Mouse (Mus musculus): ENCODE measurements at regions not wholly inside any gene's neighbourhood (a gene's known extent, or its start where the extent isn't known, plus 50 kb on each side); places are given as distances from the start of the nearest gene placed in this dataset.

DNA sequence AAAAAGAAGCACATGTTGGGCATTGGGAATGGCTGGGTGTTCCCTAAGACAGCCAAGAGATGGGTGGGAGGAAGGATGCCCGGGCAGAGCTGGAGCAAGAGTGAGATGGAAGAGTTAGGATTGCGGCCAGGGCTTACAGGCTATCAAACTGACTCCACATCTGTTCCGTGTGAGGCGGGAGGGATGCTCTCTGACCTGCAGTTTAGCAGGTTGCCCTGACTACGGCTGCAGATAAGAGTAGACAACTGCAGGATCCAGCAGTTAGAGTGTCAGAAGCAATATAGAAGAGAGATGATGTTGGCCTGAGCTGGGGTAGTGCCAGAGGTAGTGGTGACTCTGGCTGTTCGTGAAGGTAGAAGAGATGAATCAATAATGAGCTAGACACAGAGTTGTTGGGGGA is 61.6 kb upstream of the Syt6 start:
- CTCF ChIA-PET = no interaction called here

DNA sequence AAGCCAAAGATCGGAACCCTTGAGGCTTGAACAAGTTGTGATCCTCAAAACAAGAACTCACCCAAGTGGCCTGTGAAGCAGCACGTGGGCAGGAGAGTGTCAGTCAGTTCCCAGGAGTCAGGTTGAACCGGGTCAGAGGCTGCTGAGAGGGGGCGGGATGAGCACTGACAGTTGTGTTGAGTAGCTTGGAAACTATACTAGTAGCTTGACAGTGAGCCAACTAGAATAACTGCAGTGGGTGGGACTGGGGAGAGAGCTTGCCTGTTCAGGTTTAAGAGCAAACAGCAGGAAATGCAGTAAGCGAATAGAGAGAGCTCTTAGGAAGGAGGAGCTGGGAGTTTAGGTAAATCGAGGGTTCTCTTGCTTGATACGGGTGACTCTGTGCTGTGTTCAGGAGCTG is 61.0 kb upstream of the Syt6 start:
- CTCF ChIA-PET = no interaction called here

DNA sequence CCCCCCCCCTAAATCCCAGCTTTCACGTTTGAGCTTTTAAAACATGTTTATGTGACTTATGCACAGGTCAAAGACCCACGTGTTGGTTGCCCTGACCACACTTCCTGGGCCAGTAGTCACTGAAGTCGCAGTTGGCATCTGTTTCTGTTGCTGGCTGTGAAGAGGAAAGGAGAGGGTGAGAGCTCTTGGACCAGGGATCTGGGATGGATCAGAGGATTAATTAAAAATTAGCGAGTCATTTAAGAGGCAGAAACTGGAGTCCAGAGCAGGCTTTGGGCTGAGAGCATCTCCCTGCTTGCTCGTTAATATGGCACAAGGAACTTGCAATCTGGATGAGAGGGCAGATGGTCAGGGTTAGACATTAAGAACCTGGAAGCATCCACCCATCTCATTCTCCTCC is 59.1 kb upstream of the Syt6 start:
- CTCF ChIA-PET = no interaction called here

DNA sequence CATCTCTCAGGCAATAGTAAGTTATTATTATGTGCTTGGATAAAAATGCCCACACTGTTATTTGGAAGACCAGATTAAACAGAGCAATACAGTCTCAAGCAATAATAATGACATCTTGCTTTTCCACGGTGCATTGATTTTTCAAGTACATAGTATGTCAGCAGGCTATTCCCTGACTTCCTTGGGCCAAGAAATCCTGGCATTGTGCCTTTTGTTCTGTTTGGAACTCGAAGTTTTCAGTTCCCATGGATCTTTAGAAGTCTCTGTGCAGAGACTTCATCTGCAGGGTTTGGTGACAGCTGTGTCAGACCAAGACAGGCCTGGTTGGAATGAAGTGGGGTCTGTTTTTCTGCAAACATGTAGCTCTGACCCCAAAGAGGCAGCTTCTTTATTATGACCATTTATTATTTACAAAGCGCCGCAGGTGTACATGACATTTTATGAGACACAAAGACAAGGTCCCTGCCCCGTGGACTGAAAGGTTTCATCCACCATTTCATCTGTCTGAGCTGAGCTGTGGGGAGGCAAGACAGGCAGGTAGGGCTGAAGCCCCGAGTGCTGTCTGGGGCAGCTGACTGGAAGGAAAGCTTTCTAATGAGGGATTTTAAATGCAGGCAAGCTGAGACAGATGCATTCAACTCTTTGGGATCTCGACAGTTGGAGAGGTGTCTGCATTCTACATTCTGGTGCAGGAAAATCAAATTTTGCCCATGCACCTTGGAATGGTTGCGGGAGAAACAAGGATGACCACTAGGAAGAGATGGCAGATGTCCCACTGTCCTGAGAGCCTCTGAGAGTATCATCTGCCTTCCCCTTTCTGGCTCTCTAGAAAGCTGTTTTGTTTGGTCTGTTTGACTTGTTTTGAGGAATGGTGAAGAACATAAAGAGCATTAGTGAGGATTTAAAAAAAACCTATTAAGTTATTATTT is 57.4 kb upstream of the Syt6 start:
- CTCF ChIA-PET = no interaction called here

DNA sequence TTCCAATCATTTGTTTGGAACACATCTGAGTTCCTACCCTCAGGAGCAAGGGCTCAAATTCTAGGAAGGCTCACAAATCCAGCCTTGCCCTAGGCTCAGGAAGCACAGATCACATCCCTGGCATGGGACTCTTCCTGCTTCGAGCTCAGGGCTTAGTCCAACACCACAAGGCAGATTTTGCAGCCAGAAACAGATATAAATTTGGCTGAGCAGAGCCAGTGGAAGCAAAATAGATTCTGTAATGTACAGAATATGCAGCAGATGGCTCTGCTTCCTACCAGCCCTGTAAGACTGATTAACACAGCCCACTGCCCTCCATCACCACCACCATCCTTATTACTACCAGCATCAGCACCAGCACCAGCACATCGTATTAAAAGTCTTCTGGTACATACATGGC is 56.4 kb upstream of the Syt6 start:
- CTCF ChIA-PET = no interaction called here

All from spleen, embryonic (tissue).